Mouse (Mus musculus) heart, embryonic 12.5 days (tissue): ENCODE results near the gene Anxa4. TPM values are rescaled to one million over a fixed set of nuclear protein-coding genes. Genes with fewer than 3 reads are reported as not detected.
A peak's percentile ranks its signal among the peaks of the same experiment; 100 is the strongest.

Experiments used
- ATAC-seq: fragments of 200-750 bp; cut with Nextera tagmentation; 2 replicates; pipeline ENCODE4 v1.8.0; 2017; ENCODE audit warnings: moderate TSS enrichment, moderate library complexity; ENCODE audit not compliant: insufficient number of reproducible peaks, low FRiP score
- H3K27ac ChIP-seq: fragments of 300-500 bp; sonication (generic); 2 replicates; pipeline ENCODE4 v1.5.1; 2016; ENCODE audit warnings: mild to moderate bottlenecking, moderate library complexity; ENCODE audit not compliant: poor library complexity, severe bottlenecking
- H3K27me3 ChIP-seq: fragments of 300-500 bp; sonication (generic); replicated peaks from 2 replicates; pipeline ENCODE4 v1.6.1; 2016; ENCODE audit warnings: mild to moderate bottlenecking, moderate library complexity
- H3K36me3 ChIP-seq: fragments of 300-500 bp; sonication (generic); 2 replicates; pipeline ENCODE4 v1.6.1; 2016; ENCODE audit warnings: mild to moderate bottlenecking, moderate library complexity
- H3K4me1 ChIP-seq: fragments of 300-500 bp; sonication (generic); replicated peaks from 2 replicates; pipeline ENCODE4 v1.6.1; 2016; ENCODE audit warnings: mild to moderate bottlenecking
- H3K4me2 ChIP-seq: fragments of 300-500 bp; sonication (generic); 2 replicates; pipeline ENCODE4 v1.6.1; 2016; ENCODE audit warnings: mild to moderate bottlenecking, moderate library complexity
- H3K4me3 ChIP-seq: fragments of 300-500 bp; sonication (generic); 2 replicates; pipeline ENCODE4 v1.5.1; 2016; ENCODE audit warnings: mild to moderate bottlenecking
- H3K9ac ChIP-seq: fragments of 300-500 bp; sonication (generic); 2 replicates; pipeline ENCODE4 v1.6.1; 2016; ENCODE audit warnings: mild to moderate bottlenecking, moderate library complexity
- H3K9me3 ChIP-seq: fragments of 300-500 bp; sonication (generic); replicated peaks from 2 replicates; pipeline ENCODE4 v1.6.1; 2016; ENCODE audit warnings: mild to moderate bottlenecking, moderate library complexity
- WGBS: fragments of 180-500 bp; shearing (Covaris S2); methylation state at CpG from one replicate; pipeline ENCODE4 v1.1.7; 2016; 5-methylcytosine and 5-hydroxymethylcytosine counted together
- polyA plus RNA-seq: library from polyadenylated mRNA; unstranded; fragments of >200 nt; fragmentation: Nextera tagmentation; extraction: Ambion mirVana; gene quantifications from 2 replicates; pipeline ENCODE4 v1.2.1, GENCODE M21; 2016

The Anxa4 gene
- polyA plus RNA-seq: 15.3 and 17.6 TPM in 2 replicates

DNA sequence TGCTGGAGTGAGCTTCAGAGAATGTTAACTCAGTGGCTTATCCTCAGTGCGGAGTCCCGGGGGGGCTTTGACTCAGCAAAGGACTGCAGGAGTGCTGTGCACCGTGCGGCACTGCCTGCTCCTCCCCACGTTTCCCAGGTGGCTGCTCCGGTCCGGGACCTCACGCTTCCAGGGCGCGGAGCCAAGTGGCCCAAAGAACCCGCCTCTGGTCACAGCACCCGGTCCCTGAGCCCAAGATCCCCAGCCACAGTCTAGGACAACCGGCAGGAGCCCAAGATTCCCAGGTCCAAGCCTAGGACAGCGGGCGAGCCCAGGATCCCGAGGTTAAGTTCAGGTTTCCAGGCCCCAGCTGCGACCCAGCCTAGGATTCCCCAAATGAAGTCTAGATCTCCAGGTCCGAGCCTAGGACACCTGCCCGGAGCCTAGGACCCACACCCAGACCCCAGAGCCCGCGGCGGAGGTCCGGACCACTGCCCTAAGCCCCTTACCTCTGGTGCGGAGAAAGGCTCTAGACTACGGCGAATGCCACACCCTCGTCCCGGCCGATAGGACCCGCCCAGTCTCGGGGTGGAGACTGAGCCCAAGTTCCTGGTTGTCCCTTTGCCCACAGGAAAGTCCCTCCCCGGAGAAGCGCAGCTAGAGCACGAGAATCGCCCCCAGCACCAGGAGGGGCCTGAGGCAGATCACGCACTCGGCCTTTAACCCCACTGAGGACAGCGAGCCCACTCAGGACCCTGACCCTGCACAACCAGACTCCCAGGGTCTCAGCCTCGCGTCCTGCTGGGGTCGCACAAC lies at the start of gene Anxa4:
Anxa4 (minus strand) TSS at position 564 of the 795 bp plus-strand sequence.
- Histone ChIP-seq H3K9me3 (no peaks in the 10 kb centered on the region), H3K27ac (no peak within 1 kb of the TSS), H3K36me3 (no peaks in the 10 kb centered on the region), H3K4me1 (peaks cover 5% of the 10 kb centered on the region; the same call in 1 of the 2 replicates), H3K27me3 (peaks cover 52% of the 10 kb centered on the region), H3K4me2 (peak within 1 kb of the TSS; percentile 97), H3K9ac (peak within 1 kb of the TSS; percentile 80), H3K4me3 (peak within 1 kb of the TSS; percentile 68)
- ATAC-seq: peak; percentile 89
- WGBS: under 1% methylated on average over 41 of the region's 41 CpGs

GRCm38 (mm10) chr6:86841949-86842348 lies 48.6 kb upstream of the Anxa4 start:
- WGBS: 62% methylated on average over 3 of the region's 3 CpGs
- Histone ChIP-seq H3K9ac (no peak overlapping the region), H3K36me3 (no peaks in the 10 kb centered on the region), H3K27ac (no peak overlapping the region), H3K4me2 (no peak overlapping the region), H3K27me3 (no peaks in the 10 kb centered on the region), H3K4me1 (no peaks in the 10 kb centered on the region; the same call in 1 of the 2 replicates), H3K9me3 (no peaks in the 10 kb centered on the region), H3K4me3 (no peak overlapping the region)
- no peak for ATAC-seq

GRCm38 (mm10) chr6:86839089-86839488 lies 45.7 kb upstream of the Anxa4 start:
- no peaks in the 10 kb centered on the region for H3K36me3 ChIP-seq
- 76% methylated on average over 2 of the region's 2 CpGs for WGBS
- H3K9ac ChIP-seq: no peak overlapping the region; the same call in 1 of the 2 replicates

GRCm38 (mm10) chr6:86832802-86833502 lies 39.6 kb upstream of the Anxa4 start:
- peak overlapping the region; percentile 81 for H3K27ac ChIP-seq

More at GRCm38 (mm10) chr6:86839089-86839488, 45.7 kb upstream of the Anxa4 start:
- no peak for ATAC-seq
- Histone ChIP-seq H3K27me3 (no peaks in the 10 kb centered on the region), H3K27ac (no peak overlapping the region), H3K9me3 (no peaks in the 10 kb centered on the region), H3K4me2 (no peak overlapping the region), H3K4me1 (no peaks in the 10 kb centered on the region; the same call in 1 of the 2 replicates), H3K4me3 (no peak overlapping the region)

DNA sequence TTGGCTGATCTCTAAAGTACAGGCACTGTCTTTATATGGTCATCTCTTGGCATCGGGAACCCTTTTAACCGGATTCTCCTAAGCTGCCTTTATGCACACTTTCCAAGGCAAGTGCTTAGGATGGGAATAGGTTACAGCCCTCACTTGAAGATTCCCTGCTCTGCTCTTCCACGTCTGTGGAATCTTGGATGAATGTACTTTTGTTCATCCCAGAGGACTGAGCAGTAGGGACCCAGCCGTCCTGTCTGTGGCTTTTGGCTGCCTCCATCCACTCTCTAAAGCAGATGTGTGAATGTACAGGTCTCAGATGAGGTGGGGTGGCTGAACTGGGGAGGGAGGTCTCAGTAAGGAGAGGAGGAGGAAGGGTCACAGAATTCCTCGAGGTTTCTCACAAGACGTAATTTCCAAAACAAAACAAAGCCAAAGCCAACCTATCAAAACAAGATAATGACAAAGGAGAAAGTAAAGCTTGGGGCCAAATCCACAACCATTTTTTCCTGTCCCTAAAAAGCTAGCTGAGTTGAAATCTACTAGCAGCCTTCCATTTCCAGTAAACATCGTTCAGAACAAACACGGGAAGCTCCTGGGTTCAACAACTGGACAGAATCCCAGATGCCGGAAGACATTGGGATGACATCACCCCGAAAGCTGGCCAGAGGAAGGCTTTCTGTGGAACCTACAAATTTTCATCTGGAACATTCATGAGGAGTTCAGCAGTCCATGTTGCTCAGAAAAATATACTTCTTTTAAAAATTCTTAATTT lies 37.5 kb upstream of the Anxa4 start:
- no peak overlapping the region for H3K4me3 ChIP-seq
- H3K4me1 ChIP-seq: peaks cover 16% of the 10 kb centered on the region
- H3K27me3 ChIP-seq: no peaks in the 10 kb centered on the region
- ATAC-seq: peak; percentile 72
- no peak overlapping the region for H3K9ac ChIP-seq
- no peaks in the 10 kb centered on the region for H3K9me3 ChIP-seq
- peak overlapping the region; percentile 73 for H3K27ac ChIP-seq
- no peak overlapping the region for H3K4me2 ChIP-seq
- H3K36me3 ChIP-seq: no peaks in the 10 kb centered on the region
- WGBS: 52% methylated on average over 10 of the region's 10 CpGs

More at GRCm38 (mm10) chr6:86832802-86833502, 39.6 kb upstream of the Anxa4 start:
- 35% methylated on average over 13 of the region's 13 CpGs for WGBS
- Histone ChIP-seq H3K9ac (no peak overlapping the region), H3K9me3 (no peaks in the 10 kb centered on the region), H3K27me3 (no peaks in the 10 kb centered on the region), H3K4me2 (peak overlapping the region; percentile 22), H3K36me3 (no peaks in the 10 kb centered on the region), H3K4me3 (no peak overlapping the region), H3K4me1 (peaks cover 16% of the 10 kb centered on the region)
- 0 out of 2 replicates have a peak, but pooled peaks have one; percentile 23 for ATAC-seq

- H3K36me3 ChIP-seq: no peaks in the 10 kb centered on the region
- H3K4me2 ChIP-seq: no peak overlapping the region
- no peak overlapping the region for H3K9ac ChIP-seq
- no peaks in the 10 kb centered on the region for H3K9me3 ChIP-seq
- H3K4me3 ChIP-seq: no peak overlapping the region
- peaks cover 16% of the 10 kb centered on the region for H3K4me1 ChIP-seq
- WGBS: 80% methylated on average over 6 of the region's 6 CpGs
- no peak for ATAC-seq
- H3K27ac ChIP-seq: no peak overlapping the region
- H3K27me3 ChIP-seq: no peaks in the 10 kb centered on the region
These were observed 36.4 kb upstream of the Anxa4 start for GRCm38 (mm10) chr6:86829768-86830167.

- Histone ChIP-seq H3K9ac (no peak overlapping the region), H3K9me3 (no peaks in the 10 kb centered on the region), H3K36me3 (no peaks in the 10 kb centered on the region), H3K4me2 (no peak overlapping the region), H3K27me3 (no peaks in the 10 kb centered on the region; the same call in 1 of the 2 replicates), H3K27ac (no peak overlapping the region), H3K4me1 (peaks cover 18% of the 10 kb centered on the region), H3K4me3 (no peak overlapping the region)
- no peak for ATAC-seq
- 84% methylated on average over 2 of the region's 2 CpGs for WGBS
These were observed 34.0 kb upstream of the Anxa4 start for GRCm38 (mm10) chr6:86827432-86827831.

DNA sequence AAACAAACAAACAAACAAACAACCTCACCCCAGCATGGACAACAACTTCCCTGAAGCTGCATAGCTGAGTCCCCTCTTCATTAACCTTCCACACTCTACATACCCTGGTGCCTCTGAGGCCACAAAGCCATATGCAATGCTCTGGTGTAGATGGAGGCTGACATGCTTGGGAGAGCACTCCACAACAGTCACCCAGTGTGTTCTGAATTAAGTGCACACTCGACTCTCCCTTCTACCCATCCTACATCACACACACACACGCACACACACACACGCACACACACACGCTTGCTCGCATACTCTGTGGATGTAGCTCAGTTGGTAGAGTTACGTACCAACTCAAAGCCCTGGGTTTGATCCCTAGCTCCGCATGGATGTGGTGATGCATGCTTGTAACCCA lies 31.0 kb upstream of the Anxa4 start:
- H3K9me3 ChIP-seq: no peaks in the 10 kb centered on the region
- no peaks in the 10 kb centered on the region; the same call in 1 of the 2 replicates for H3K27me3 ChIP-seq
- 86% methylated on average over 7 of the region's 7 CpGs for WGBS
- H3K4me2 ChIP-seq: no peak overlapping the region
- no peak overlapping the region for H3K9ac ChIP-seq
- H3K4me3 ChIP-seq: no peak overlapping the region
- no peak for ATAC-seq
- H3K27ac ChIP-seq: no peak overlapping the region
- H3K36me3 ChIP-seq: no peaks in the 10 kb centered on the region
- H3K4me1 ChIP-seq: peaks cover 19% of the 10 kb centered on the region

DNA sequence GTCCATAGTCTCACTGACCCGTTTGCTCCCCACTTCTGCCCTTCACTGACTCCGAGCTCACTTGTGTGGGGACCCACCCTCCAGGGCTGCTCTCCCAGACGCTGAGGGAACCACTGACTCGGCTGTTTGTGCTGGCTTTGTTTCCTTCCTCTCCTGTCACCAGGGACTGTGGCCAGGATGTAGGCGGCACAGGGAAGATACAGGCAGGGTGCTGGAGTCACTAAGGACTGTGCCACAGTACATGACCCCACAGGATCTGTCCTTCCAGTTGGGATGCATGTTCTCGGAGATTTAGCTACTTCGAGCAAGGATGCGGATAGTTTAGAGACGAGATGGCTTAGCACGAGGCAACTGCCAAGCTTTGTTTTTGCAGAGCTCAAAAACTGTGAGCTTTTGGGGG lies 30.4 kb upstream of the Anxa4 start:
- ATAC-seq: no peak
- Histone ChIP-seq H3K4me3 (no peak overlapping the region), H3K9ac (no peak overlapping the region), H3K9me3 (no peaks in the 10 kb centered on the region), H3K27ac (no peak overlapping the region), H3K27me3 (no peaks in the 10 kb centered on the region; the same call in 1 of the 2 replicates), H3K4me1 (peaks cover 19% of the 10 kb centered on the region), H3K4me2 (no peak overlapping the region), H3K36me3 (no peaks in the 10 kb centered on the region)
- 36% methylated on average over 10 of the region's 10 CpGs for WGBS

GRCm38 (mm10) chr6:86823051-86823431 lies 29.7 kb upstream of the Anxa4 start:
- H3K27ac ChIP-seq: no peak overlapping the region
- ATAC-seq: no peak; the same call in 1 of the 2 replicates
- 25% methylated on average over 9 of the region's 9 CpGs for WGBS

More at GRCm38 (mm10) chr6:86823051-86823431, 29.7 kb upstream of the Anxa4 start:
- Histone ChIP-seq H3K36me3 (no peaks in the 10 kb centered on the region), H3K4me2 (peak overlapping the region; percentile 72), H3K9me3 (no peaks in the 10 kb centered on the region), H3K9ac (no peak overlapping the region), H3K27me3 (no peaks in the 10 kb centered on the region; the same call in 1 of the 2 replicates), H3K4me1 (peaks cover 19% of the 10 kb centered on the region), H3K4me3 (peak overlapping the region; percentile 42)
